Mouse (Mus musculus) thymus, adult 18-20 months (tissue): ENCODE data around the gene Gm11756.
"Not testable (repeated sequence)": the region's sequence is repeated elsewhere in the genome, so short reads cannot be mapped to it uniquely, and the experiment has no call there.

Experiments
- DNase-seq, 2 experiments: peaks; one replicate each; pipeline ENCODE4 v3.0.0; 2022; ENCODE audit warnings: mixed read lengths in 2 of 2

The Gm11756 gene

GRCm38 (mm10) chr4:73920660-73921059 lies at the start of gene Gm11756:
TSS of gene Gm11756 (minus strand) at chr4:73920760.
- not testable (repeated sequence) for DNase-seq

- no peak for DNase-seq
Measured at GRCm38 (mm10) chr4:73950375-73950896, 29.9 kb upstream of the Gm11756 start, which contains the start of gene 2310002L09Rik. TSS of gene 2310002L09Rik (minus strand) at chr4:73950846.

GRCm38 (mm10) chr4:73905853-73906252 lies 14.7 kb downstream of the Gm11756 start, which contains the start of gene Gm13871:
TSS of gene Gm13871 (minus strand) at chr4:73905953.
- DNase-seq: not testable (repeated sequence)

GRCm38 (mm10) chr4:73891012-73891411 lies 29.5 kb downstream of the Gm11756 start, which contains the start of gene Gm11757:
TSS of gene Gm11757 (minus strand) at chr4:73891112.
- not testable (repeated sequence) for DNase-seq

GRCm38 (mm10) chr4:73876166-73876565 lies 44.4 kb downstream of the Gm11756 start, which contains the start of gene Gm11758:
TSS of gene Gm11758 (minus strand) at chr4:73876266.
- not testable (repeated sequence) for DNase-seq
